Mouse (Mus musculus) small intestine, adult 2 months (tissue): ENCODE data around the gene Ednrb. TPM values are rescaled to one million over a fixed set of nuclear protein-coding genes. Genes with fewer than 3 reads are reported as not detected.
"Not testable (repeated sequence)": the region's sequence is repeated elsewhere in the genome, so short reads cannot be mapped to it uniquely, and the experiment has no call there.

Source experiments
- H3K27ac ChIP-seq: fragments of 200-500 bp; 2 replicates; pipeline ENCODE4 v1.5.1; 2012; ENCODE audit warnings: low read depth, low read length, control low read depth, inconsistent platforms; ENCODE audit not compliant: insufficient read depth
- H3K27me3 ChIP-seq: fragments of 200-500 bp; 2 replicates; pipeline ENCODE4 v1.6.1; 2012; ENCODE audit warnings: mild to moderate bottlenecking, moderate library complexity, low read length, inconsistent platforms; ENCODE audit not compliant: control insufficient read depth, insufficient read depth
- H3K36me3 ChIP-seq: fragments of 200-500 bp; 2 replicates; pipeline ENCODE4 v1.6.1; 2012; ENCODE audit warnings: mild to moderate bottlenecking, low read length, control low read depth, inconsistent platforms; ENCODE audit not compliant: control insufficient read depth, insufficient read depth
- H3K4me1 ChIP-seq: fragments of 200-500 bp; 2 replicates; pipeline ENCODE4 v1.6.1; 2012; ENCODE audit warnings: low read length, inconsistent platforms, mixed read lengths; ENCODE audit not compliant: control insufficient read depth, insufficient read depth, insufficient read length
- H3K4me3 ChIP-seq: fragments of 200-500 bp; 2 replicates; pipeline ENCODE4 v1.5.1; 2012; ENCODE audit warnings: low read depth, mild to moderate bottlenecking, control low read depth, inconsistent platforms, low read length, moderate library complexity
- CTCF ChIP-seq: fragments of 200-500 bp; IDR thresholded peaks from 2 replicates; pipeline ENCODE4 v1.5.1; 2012; ENCODE audit warnings: low read depth, mild to moderate bottlenecking, control low read depth, inconsistent platforms, low read length, moderate library complexity, mixed read lengths; ENCODE audit not compliant: insufficient replicate concordance, insufficient read length; ENCODE audit errors: extremely low read depth
- POLR2A ChIP-seq: fragments of 200-500 bp; IDR thresholded peaks from 2 replicates; pipeline ENCODE4 v1.6.1; 2012; ENCODE audit warnings: low read depth, mild to moderate bottlenecking, control low read depth, inconsistent platforms, low read length, moderate library complexity
- WGBS: fragments of 180-500 bp; shearing (Covaris S2); methylation state at CpG from one replicate; pipeline ENCODE4 v1.1.7; 2018; 5-methylcytosine and 5-hydroxymethylcytosine counted together
- polyA plus RNA-seq: library from polyadenylated mRNA; depleted of rRNA; stranded (reverse); fragments of >200 nt; gene quantifications from 2 replicates; pipeline ENCODE4 v1.2.3, GENCODE M21; 2012

The Ednrb gene
- polyA plus RNA-seq, 1 experiment: 5.1 TPM

DNA sequence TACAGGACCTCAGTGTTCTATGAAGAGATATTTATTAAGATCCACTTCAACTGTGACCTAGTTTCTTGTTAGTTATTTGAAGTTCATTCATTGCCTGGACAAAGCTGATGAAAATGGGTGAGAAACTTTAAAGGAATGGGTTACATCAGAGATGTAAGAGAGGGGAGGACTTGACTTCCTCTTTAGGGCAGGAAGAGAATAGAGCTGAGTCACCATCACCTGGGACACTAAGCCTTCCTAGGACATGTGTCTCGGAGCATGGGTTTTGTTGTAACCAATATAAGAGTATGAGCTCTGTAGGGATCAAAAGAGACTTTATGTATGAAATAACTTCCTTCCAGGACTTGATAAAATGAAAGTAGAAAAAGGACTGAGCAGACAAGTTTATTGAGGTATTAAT is 48.6 kb downstream of the Ednrb start:
- H3K27me3 ChIP-seq: no peaks in the 10 kb centered on the region
- no peaks in the 10 kb centered on the region for H3K36me3 ChIP-seq
- no peak overlapping the region for H3K27ac ChIP-seq
- no peak for TF ChIP-seq CTCF
- TF ChIP-seq POLR2A: no peak
- H3K4me1 ChIP-seq: no peaks in the 10 kb centered on the region
- H3K4me3 ChIP-seq: no peak overlapping the region
- WGBS: 74% methylated on average over 1 of the region's 1 CpGs

DNA sequence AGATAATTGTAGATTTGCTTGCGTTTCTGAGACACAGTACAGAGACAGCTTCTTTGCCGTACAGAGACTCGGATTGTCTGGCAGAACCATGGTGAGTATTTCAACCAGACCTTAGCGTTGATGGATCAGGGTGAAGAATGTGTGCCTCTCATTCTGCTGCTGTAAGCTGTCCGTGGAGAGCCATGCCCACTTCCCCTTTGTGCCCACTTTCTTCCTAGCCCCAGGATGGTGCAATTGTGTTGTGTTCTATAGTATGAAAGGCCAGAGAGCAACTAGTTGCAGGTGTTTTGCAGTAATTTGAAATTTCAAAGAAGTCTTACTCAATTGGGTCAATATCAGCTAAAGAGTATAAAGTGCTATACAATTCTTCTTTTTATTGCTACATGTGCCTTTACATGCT is 50.8 kb downstream of the Ednrb start:
- WGBS: 74% methylated on average over 5 of the region's 5 CpGs
- H3K27ac ChIP-seq: no peak overlapping the region
- no peaks in the 10 kb centered on the region for H3K4me1 ChIP-seq
- H3K4me3 ChIP-seq: no peak overlapping the region
- H3K27me3 ChIP-seq: no peaks in the 10 kb centered on the region
- no peak for TF ChIP-seq POLR2A
- TF ChIP-seq CTCF: no peak
- H3K36me3 ChIP-seq: no peaks in the 10 kb centered on the region

GRCm38 (mm10) chr14:103792726-103793125 is 51.5 kb downstream of the Ednrb start:
- Histone ChIP-seq H3K36me3 (no peaks in the 10 kb centered on the region), H3K27ac (no peak overlapping the region), H3K4me3 (no peak overlapping the region), H3K27me3 (no peaks in the 10 kb centered on the region), H3K4me1 (no peaks in the 10 kb centered on the region)
- WGBS: 64% methylated on average over 1 of the region's 1 CpGs
- TF ChIP-seq CTCF: no peak
- no peak for TF ChIP-seq POLR2A

GRCm38 (mm10) chr14:103787547-103787946 is 56.7 kb downstream of the Ednrb start:
- no peak overlapping the region for H3K27ac ChIP-seq
- no peaks in the 10 kb centered on the region for H3K36me3 ChIP-seq
- H3K4me3 ChIP-seq: no peak overlapping the region
- TF ChIP-seq CTCF: no peak
- no peak for TF ChIP-seq POLR2A
- H3K4me1 ChIP-seq: no peaks in the 10 kb centered on the region
- H3K27me3 ChIP-seq: no peaks in the 10 kb centered on the region
- 83% methylated on average over 2 of the region's 2 CpGs for WGBS

GRCm38 (mm10) chr14:103785096-103785965 is 58.9 kb downstream of the Ednrb start:
- 72% methylated on average over 9 of the region's 9 CpGs for WGBS
- peak overlapping the region; percentile 55; the same call in 1 of the 2 replicates for H3K27ac ChIP-seq
- H3K36me3 ChIP-seq: no peaks in the 10 kb centered on the region
- no peaks in the 10 kb centered on the region for H3K27me3 ChIP-seq
- no peak for TF ChIP-seq CTCF
- TF ChIP-seq POLR2A: no peak
- no peaks in the 10 kb centered on the region for H3K4me1 ChIP-seq
- H3K4me3 ChIP-seq: no peak overlapping the region

- not testable (repeated sequence) for H3K36me3 ChIP-seq, H3K27ac ChIP-seq, H3K4me1 ChIP-seq, H3K4me3 ChIP-seq, H3K27me3 ChIP-seq
- 87% methylated on average over 6 of the region's 6 CpGs for WGBS
Measured at GRCm38 (mm10) chr14:103780336-103780735, 63.9 kb downstream of the Ednrb start.

- TF ChIP-seq POLR2A: no peak
- no peak for TF ChIP-seq CTCF
- H3K4me1 ChIP-seq: no peaks in the 10 kb centered on the region
- no peaks in the 10 kb centered on the region for H3K36me3 ChIP-seq
- no peak overlapping the region for H3K4me3 ChIP-seq
- H3K27me3 ChIP-seq: no peaks in the 10 kb centered on the region
- no peak overlapping the region for H3K27ac ChIP-seq
- 76% methylated on average over 6 of the region's 6 CpGs for WGBS
Measured at GRCm38 (mm10) chr14:103779276-103779675, 64.9 kb downstream of the Ednrb start.
